Mouse (Mus musculus): ENCODE measurements at regions not wholly inside any gene's neighbourhood (a gene's known extent, or its start where the extent isn't known, plus 50 kb on each side); places are given as distances from the start of the nearest gene placed in this dataset.

DNA sequence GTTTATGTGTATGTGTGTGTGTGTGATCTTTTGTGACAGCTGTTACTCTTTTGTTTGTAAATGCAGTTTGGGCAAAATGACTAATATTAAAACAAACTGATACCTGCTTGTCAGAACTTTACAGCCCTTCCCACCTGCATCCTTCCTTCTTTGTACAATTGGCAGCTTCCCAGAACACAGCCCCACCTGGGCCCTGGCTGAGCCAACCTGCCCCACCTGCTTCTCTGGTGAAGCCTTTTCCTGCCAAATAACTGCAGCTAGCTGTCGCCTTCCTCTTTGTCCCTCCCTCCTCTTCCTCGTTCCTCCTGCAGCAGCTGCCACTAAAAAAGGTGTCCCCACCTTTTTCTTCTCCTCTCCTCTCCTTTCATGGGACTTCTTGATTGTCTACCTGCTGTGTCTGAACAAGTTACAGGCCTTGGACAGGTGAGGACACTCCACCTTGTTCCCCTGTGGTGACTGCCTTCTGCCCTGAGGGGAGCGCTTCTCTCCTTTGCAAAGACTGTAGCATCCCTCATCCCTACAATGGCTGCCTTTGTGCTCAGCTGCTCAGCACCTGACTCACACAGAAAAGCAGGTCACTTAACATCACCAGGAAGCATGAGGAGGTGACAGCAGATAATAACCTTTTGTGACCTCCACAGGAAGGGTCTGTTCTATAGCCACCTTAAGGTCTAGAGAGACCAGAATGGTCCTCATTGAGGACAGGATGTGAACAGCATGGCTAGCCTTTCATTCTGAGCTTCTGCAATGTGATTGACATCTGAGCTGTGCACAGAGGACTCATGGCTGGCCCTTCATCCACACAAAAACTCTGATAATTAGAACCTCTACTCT lies 295.2 kb downstream of the Epha4 start:
- TF ChIP-seq CTCF (IDR thresholded peaks at IDR 0.05; ENCODE audit: insufficient read depth, low read length) (no peak), POLR2A (IDR thresholded peaks at IDR 0.05; ENCODE audit: borderline replicate concordance, extremely low read depth, low read depth, low read length) (no peak)
